Mouse (Mus musculus) spleen, postnatal 36 days (tissue): ENCODE measurements around the gene Adgrb2.

Experiments used
- DNase-seq, 2 experiments: peaks; one replicate each; pipeline ENCODE4 v3.0.0; 2022; ENCODE audit warnings: low spot score in 2 of 2, mixed read lengths in 1 of 2

Gene Adgrb2

DNA sequence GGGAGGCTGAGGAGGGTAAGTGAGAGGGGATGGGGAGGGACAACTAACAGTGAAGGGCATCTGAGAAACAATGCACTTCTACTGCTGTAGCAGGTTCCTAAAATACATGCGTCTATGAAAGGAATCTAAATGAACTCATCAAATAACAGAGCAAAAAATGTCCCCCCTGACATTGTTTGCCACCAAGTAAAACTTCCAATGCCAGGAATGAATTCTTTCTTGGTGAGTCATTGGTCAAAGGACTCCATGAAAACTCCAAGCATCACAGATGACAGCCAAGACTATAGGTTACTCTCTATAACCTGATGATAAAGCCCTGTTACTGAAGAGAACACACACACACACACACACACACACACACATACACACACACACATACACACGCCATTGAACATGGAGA, 46.5 kb downstream of the Adgrb2 start:
- DNase-seq: no peak

DNA sequence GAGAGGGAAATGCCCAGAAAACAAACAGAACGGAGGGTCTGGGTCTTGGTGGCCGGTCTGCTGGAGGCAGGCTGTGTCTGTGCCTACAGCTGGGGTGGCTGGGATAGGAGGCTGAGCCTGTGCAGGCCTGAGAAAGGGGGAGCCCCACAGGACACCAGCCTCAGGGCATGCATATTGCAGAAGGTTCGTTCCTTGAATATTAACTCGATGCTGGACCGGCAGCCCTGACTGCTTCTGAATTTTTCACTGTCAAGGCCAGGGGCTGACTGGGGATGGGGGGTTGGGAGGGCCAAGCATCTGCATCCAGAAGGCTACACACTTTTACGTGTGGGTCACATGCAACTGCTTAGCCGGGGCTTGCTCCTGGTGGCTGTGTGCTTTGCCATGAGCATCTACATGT, 48.8 kb downstream of the Adgrb2 start:
- no peak for DNase-seq

DNA sequence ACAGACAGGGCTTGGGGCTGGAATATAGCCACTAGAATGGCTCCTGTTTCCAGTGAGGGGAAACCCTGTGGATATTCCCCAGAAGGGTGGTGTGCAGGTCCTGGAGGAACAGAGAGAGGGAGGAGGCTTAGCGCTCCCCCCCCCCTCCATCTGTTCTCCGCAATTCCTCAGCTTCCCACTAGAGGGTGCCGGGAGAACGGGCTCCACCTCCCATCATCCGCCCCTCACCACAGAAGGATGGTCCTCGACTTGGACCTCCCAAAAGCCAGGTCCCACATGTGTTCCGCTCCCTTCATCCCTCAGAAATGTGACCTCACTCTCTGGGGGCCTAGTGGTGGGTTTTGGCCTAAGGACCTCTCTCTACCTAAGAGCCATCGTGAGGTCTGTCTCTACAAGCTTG, 51.4 kb downstream of the Adgrb2 start:
- no peak for DNase-seq

DNA sequence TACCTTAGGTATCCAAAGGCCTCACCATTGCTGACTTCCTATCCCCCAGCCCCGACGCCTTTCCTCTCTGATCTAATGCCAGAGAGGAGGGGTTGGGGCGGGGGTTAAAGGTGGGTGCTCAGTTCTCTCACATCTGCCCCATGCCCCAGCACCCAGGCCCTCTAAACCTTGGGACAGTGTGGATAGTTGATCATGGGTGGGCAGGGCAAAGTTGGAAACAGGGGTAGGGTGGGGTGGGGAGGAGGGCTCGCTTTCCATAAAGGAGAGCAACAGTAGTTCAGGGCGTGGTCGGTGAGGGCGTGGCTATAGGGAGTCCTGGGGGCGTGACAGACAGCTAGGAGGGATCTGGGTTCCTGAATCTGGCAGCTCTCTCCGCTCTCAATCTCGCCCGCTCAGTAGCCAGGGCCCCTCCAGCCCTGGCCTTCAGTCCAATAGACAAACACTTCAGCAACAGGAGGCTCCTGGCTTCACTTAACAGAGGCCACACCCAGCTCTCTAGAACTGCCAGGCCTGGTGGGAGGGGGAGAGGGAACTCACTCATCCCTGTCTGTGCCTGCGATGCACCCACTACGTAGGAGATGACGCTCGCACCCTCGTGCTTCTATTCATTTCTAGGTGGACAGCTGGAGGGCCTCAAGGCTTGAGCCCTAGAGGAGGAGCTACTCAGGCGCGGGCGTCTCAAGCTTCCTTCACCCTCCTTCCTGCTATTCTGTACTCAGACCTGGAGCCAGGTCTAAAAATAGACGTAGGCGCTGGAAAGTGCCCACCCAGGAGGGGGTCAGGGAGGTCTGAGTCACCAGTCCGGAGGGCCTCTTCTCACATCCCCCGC, 52.1 kb downstream of the Adgrb2 start:
- DNase-seq: no peak

DNA sequence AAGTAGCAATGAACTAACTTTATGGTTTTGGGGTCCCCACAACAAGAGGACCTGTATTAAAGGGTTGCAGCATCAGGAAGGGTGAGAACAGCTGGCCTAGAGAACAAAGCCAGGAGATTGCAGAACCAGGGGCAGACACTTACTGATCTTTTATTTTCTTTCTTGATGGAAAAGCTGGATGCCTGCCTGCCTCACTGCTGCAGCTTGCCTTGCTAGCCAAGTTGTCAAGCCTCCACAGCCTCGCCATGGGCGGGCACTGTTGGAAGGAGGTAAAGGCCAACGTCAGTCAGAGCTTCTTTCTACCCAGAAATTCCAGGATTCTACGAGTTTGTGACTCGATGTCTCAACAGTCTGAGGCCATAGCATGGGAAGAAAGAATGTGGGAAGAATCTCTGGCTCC, 54.7 kb downstream of the Adgrb2 start:
- no peak for DNase-seq

DNA sequence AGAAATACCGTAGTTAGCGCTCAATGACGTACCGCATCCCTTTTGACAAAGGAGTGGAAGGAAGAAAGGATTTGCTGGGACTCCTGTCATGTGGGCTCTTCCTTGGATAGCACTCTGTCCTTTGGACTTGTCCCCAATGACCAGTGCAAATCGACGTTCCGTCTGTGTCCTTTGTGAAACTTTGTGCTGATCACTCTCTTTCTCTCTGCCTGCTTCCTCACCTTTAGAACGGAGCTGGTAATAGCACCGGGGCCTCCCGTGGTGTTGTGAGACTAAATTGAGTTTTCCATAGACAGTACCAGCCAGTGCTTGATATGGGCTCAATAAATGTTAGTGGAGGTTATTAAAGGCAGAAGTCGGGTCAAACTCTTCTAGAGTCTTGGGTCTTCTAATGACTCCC, 56.4 kb downstream of the Adgrb2 start:
- no peak for DNase-seq

DNA sequence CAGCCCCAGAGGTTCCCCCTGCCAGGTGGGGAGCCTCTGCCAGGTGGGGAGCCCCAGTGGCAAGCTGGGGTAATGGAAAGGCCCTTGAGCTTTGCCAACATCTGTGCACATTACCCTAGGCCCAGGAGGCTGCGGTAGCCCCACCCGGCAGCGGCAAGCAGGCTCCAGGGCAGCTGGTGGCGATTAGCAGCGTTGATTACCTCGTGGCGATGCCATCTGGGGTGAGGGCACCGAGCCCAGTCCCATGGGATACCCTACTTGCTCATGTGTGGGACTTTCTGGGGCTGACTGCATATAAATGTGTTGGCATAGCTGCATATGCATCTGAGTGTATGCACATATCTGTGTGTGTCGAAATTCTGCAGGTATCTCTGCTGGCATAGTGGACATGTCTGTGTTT, 59.5 kb downstream of the Adgrb2 start:
- DNase-seq: no peak

DNA sequence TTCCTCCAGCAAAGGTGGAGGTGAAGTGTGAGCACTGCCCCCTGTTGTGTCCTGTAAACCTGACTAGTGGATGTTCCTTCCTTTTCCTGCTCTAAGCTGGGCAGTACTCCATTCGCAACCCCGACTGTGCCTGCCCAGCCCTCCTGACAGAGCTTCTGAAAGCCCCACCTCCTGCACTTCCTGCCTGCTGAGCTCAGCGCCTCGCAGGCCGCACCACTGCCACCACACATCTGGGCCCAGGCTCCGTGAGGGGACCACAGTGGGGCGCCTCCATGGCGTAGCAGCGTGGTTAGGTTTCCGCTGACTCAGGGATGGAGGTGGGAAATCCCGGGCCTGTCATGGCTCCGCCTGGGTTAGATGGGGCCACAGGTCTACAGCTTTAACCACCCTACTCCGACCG, 60.9 kb downstream of the Adgrb2 start:
- peak; percentile 49 to 54 for DNase-seq

DNA sequence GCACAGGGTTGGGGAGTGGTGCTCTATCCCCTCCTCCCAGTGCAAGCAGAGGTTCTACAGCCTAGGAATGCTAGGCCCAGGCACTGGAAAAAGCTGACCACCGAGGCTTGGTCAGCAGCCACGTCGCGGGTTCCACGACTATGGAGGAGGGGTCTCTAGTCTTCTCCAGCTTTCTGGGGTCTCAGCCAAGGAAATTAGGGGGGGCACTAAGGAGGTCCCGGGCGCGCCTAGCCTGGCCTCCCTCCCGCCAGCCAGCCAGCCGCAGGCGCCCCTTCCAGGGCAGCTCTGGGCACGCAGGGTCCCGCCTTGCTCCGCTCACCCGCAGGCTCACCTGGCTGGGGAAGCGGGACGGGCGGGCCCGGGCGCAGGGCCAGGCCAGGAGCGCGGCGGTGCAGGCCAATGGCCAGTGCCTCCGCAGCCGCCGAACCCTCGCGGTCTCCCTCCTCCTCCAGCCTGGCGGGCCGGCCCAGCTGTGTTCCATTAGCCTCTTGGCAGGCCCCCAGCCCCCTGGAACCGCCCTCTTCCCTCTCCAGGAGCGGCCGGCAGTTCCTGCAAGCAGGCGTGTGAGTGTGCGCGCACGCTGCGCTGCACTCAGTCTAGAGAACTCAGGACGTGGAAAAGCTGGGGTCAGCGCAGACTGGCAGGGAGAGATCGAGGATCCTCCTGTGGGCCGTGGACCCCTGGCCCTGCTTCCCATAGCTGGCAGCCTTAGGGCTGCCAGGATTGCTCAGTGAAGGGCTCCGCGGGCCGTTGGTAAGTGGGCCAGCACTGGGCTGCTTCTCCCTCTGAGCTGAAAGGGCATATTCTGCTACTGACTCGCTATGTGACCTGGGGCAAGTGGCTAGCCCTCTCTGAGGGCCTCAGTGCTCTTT, 62.9 kb downstream of the Adgrb2 start, which contains the start of gene Col16a1:
Gene Col16a1 (plus strand): TSS at position 510 of the 872 bp plus-strand sequence.
- peak; percentile 24 to 25 for DNase-seq

DNA sequence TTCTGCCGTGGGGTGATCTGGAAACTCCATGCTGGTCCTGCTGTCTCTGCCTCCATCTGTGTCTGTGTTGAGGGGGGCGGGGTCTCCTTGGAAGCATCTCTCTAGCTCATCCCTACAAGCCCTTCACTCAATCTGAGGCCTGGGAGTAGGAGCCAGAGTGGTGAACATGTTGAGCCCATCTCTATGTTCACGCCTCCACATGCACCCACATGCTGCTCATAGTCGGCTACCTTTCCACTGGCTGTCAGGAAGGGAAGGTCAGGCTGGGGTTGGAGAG, 63.5 kb downstream of the Adgrb2 start:
- no peak for DNase-seq

DNA sequence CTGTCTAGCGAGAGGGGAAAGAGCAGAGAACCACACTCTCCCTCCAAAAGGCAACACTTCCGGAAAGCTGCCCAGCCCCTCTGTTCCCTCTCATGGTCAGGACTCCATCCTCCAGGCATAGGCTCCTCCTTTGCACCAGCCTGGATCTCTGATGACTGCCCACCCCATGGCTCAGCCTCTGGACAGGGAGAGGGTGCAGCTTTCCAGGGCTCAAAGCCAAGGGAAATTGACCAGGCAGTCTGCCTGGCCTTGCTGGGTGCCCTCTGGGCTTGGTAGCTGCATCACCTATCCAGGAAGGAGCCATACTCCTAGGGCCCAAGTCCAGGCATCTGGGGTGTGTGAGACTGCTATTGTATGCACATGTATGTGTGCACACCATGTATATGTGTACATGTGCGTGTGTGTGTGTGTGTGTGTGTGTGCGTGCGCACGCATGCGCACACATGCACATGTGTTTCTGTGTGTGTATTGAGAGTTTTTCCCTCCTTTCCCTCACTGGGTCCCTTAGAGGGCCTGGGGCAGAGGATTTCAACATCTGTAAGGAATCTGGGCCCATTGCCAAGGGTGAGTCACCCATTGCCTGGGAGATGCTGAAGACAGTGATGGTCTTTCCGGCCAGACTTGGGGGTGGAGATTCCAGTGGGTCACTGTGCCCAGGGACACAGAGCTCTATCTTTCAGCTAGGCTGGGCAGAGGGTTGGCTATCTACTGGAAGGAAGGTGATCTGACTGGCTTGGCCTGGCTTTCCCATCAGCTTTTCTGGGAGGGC, 65.6 kb downstream of the Adgrb2 start:
- DNase-seq: no peak

DNA sequence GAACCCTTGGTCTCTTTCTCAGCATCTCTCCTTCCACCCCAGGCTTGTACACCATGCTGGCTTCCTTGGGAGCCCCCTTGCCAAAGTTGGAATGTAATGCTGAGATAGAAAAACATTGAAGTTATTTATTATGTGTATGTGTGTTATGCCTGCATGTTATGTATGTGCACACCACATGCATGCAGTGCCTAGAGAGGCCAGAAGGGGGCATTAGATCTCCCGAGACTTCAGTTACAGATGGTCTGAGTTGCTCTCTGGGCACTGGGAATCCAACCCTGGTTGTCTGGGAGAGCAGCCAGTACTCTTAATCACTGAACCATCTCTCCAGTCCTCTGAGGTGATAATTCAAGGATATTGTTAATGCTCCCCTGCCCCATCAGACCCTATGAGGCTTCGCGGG, 67.6 kb downstream of the Adgrb2 start:
- no peak for DNase-seq

DNA sequence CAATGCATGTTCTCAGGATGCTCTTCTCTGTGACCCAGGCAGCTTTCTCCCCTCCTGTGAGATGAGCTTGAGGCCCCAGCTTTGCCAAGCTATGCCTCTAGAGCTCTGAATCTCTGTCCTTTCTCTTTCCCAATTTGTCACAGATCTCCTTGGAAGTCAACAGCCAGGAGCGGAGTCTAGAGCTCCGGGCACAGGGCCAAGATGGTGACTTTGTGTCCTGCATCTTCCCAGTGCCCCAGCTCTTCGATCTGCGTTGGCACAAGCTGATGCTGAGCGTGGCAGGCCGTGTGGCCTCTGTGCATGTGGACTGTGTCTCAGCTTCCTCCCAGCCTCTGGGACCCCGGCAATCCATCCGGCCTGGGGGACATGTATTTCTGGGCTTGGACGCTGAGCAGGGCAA, 68.4 kb downstream of the Adgrb2 start:
- DNase-seq: no peak

DNA sequence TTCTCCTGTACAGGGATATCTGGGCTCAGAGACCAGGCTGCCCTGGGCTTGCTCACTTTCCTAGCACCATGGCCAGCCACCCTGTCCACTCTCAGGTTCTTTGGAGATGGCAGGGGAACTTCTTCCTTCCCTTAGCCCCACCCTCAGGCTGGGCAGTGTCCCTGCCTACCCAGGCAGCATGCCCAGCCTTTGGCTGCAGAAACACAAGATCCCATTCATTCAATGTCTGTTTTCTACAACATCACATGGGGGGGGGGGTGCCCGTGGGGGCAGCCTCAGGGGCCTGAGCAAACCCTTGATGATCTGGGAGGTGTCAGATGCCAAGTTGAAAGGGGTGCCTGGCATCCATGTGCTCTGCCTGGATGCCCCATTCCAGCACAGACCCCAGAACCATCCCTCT, 70.1 kb downstream of the Adgrb2 start:
- no peak for DNase-seq

DNA sequence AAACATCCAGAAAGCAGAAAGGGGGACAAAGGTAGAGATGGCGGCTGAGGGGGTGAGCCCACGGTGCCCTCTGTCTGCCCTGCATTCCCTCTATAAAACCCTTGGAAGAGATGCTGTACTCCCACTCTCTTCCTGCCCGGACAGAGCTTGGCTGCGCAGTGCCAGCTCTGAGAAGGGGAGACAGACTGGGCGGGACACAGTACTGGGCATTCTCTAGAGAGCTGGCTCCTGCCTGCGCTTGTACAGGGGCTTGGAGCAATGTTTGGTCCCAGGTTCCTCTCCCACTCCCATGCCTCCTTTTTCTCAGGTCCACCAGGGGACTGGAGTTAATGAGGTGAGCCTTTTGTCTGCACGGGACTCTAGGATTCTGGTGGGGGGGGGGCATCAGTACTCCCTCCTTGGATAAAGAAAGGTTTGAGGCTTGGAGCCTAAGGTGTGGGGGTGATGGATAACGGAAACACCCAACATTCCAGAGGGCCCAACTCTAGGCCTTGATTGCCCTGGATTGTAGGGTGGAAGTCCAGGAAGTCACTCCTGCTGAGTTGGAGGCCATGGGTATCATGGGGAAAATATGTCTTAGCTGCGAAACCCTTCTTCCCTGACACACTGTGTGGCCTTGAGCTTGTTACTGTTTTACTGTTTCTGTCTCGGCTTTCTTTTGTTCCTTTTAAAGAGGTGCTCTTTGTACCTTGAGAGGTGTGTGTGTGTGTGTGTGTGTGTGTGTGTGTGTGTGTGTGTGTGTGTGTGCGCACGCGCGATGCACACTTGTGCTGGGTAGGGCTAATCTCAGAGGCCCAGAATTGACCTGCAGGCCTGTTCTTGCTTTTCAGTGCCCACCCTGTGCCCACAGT, 70.7 kb downstream of the Adgrb2 start:
- no peak for DNase-seq

DNA sequence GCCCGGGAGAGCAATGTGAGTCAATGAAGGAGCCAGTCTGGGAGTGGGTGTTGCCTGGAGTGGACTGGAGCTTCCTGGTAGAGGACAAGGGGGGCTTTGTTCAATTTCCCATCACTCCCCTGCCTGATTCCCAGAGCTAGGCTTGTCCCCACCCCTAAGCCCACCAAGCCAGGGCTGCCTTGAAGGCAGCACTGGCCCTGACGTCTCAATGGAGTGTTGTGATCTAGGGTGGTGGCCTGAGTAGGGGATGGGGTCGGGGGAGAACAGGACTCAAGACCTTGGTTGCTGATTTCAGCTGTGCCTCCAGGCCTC, 71.3 kb downstream of the Adgrb2 start:
- no peak for DNase-seq

DNA sequence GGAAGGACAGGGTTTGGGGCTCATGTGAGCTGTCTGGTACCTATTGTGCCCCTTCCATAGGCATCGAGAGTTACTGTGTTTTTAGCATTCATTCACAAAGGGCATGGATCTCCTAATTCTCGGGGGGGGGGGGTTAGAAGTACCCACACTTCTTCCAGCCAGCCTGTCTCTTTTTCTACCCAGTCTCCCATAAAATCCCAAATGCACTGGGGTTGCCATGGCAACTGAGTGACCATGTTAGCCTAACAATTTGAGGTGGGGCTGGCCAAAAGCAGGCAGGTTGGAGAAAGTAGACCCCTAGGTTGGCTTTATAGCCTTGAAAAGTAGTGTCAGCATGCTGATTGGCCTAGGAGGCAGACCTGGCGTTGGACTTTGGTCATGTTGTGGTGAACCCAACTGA, 71.8 kb downstream of the Adgrb2 start:
- DNase-seq: no peak

DNA sequence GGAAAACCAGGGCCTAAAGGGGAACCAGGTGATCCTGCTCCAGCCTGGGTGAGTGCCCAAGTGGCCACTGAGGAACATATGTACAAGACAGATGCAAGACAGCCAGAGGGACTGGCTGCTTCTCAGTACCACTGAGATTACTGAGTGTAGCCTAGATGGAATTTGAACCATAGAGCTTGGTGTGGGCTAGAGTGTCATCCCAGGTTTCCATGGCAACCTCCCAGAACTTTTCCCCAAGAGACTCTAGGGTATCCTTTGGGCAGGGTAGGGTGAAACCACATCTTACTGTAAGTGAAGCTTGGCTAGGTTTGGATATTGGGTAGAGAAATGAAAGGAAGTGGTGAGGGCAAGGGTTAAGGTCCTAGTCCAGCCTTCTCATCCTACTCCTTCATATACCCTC, 76.3 kb downstream of the Adgrb2 start:
- DNase-seq: no peak

DNA sequence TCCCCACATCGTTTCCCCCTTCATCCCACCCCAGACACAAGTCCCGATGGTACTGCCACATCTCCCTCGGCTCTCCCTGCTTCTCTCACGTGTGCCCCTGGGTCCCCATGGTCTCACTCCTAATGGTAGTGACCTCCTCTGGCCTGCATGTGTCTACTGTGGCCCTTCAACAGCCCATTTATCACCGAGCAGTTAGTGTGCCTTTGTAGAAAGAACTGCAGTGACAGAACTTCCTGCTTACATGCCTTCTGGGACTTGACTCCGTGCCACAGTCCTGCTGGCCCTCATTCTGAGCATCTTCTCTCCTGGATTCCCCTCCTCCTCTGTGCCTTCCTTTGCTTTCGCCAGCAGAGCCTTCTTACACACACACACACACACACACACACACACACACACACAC, 78.5 kb downstream of the Adgrb2 start:
- no peak for DNase-seq

DNA sequence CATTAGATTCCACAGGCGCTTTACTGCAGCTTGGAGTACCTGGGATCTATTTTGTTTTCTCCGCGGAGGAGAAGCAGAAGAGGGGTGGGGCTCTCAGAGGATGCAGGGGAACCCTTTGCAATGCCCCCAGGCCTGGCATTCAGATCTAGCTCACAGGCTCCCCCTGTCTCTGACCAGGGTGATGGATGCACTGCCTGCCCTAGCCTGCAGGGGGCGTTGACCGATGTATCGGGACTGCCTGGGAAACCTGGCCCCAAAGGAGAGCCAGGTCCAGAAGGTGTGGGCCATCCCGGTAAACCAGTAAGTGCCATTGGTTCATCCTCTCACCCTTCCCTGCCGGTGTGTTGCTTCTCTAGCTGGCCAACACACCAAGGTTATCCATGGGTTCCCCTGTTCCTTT, 82.1 kb downstream of the Adgrb2 start:
- no peak for DNase-seq

DNA sequence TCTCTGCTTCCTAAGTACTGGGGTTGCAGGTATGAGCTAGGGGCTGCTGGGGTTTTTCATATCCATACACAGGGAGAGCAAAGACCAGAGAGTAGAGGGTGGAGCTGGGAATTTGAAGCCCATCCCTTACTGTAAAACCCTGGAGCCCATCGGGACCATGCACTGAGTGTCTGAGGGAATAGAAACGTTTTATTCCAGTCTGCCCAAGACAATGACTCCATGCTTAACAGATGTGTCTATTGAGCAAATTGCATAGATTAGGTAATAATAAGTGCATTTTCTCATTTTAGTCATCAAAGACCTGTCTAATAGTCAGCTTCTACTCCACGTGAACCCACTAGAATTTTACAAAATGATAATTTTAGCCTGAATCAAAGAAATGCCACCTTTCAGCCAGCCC, 85.9 kb downstream of the Adgrb2 start:
- DNase-seq: no peak

DNA sequence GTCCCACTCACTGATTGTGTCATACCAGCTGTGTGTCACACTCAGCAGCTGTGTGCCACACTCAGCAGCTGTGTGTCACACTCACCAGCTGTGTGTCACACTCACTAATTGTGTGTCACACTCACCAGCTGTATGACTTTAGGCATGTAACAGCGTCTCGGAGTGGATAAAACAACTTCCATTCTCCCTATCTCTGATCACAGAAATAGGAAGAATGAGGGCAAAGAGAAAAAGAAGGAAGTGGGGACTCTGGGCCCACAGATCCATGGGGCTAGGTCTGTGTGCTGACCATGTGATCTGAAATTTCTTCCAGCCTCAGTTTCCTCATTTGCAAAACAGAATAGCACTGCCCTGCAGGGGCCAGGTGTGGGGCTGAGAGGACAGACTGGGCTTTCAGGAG, 87.1 kb downstream of the Adgrb2 start:
- no peak for DNase-seq
